Mouse (Mus musculus): ENCODE measurements at regions not wholly inside any gene's neighbourhood (a gene's known extent, or its start where the extent isn't known, plus 50 kb on each side); places are given as distances from the start of the nearest gene placed in this dataset.

DNA sequence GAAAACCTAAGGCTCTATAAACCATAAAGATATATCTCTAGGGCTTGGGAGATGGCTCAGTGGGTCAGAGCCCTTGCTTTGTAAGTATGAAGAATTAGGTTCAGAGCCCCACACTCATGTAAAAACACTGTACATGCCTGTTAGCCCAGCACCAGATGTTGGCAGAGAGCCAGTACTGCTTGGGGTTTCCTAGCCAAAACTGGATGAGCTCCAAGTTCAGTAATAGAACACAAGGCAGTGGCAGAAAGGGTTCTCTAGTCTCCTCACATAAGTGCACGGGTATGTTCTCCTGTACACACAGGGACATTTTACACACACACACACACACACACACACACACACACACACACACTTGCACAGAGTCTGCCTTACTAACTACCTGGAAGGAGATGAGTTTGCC, 95.1 kb upstream of the Serpine2 start:
- no peaks in the 10 kb centered on the region for H3K4me1 ChIP-seq
- no peak overlapping the region for H3K27ac ChIP-seq
- no peaks in the 10 kb centered on the region for H3K36me3 ChIP-seq (replicated peaks)
- DNase-seq (ENCODE audit: extremely low spot score, low spot score), result no peak
- no peaks in the 10 kb centered on the region for H3K9me3 ChIP-seq
- WGBS, result 95% methylated on average over 1 of the region's 1 CpGs
- H3K27me3 ChIP-seq (ENCODE audit: poor library complexity, severe bottlenecking), result no peaks in the 10 kb centered on the region
- H3K4me3 ChIP-seq, result no peak overlapping the region

DNA sequence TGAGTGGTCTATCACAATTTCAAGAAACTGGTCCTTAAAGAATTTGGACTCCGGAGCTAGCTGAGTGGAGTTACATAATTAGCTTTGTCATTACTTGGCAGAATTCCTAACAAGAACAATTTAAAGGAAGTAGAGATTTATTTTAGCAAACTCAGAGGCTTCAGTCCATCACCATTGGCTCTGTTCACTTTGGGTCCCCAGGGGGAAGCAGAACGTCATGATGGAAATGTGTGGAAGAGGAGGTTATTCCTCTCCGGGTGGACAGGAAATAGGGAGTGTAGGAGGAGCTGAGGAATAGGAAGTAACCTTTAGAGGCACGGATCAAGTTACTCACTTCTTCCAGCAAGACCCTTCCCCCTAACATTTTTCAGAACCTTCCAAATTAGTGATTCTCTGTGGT, 83.3 kb upstream of the Serpine2 start:
- Histone ChIP-seq H3K4me1 (no peaks in the 10 kb centered on the region), H3K36me3 (replicated peaks) (no peaks in the 10 kb centered on the region), H3K4me3 (no peak overlapping the region), H3K9me3 (peaks cover 2% of the 10 kb centered on the region; the same call in 1 of the 2 replicates), H3K27me3 (ENCODE audit: poor library complexity, severe bottlenecking) (no peaks in the 10 kb centered on the region), H3K27ac (no peak overlapping the region)
- DNase-seq (ENCODE audit: extremely low spot score, low spot score), result no peak
- 87% methylated on average over 4 of the region's 4 CpGs for WGBS

DNA sequence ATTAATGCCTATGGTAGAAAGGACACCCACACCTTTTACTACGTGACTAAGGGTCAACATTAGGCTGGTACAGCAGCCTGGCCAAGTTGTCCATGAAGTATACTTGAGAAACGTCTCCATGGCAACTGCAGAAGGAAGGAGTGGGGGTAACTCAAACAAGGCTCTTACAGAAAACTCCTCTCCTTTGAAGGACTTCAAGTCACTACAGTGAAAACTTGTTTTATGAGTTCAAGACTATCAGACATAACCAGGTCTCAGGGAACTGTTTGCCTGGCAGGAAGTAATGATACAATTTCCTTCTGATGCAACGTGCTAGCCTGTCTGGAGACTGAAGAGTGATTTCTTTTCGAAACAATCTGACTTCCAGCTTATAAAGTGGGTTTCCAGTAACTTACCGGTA, 71.5 kb upstream of the Serpine2 start:
- no peak overlapping the region for H3K27ac ChIP-seq
- no peaks in the 10 kb centered on the region for H3K27me3 ChIP-seq (ENCODE audit: poor library complexity, severe bottlenecking)
- no peaks in the 10 kb centered on the region for H3K9me3 ChIP-seq
- H3K4me3 ChIP-seq, result no peak overlapping the region
- 86% methylated on average over 5 of the region's 5 CpGs for WGBS
- H3K36me3 ChIP-seq (replicated peaks), result no peaks in the 10 kb centered on the region
- H3K4me1 ChIP-seq, result no peaks in the 10 kb centered on the region
- no peak for DNase-seq (ENCODE audit: extremely low spot score, low spot score)

DNA sequence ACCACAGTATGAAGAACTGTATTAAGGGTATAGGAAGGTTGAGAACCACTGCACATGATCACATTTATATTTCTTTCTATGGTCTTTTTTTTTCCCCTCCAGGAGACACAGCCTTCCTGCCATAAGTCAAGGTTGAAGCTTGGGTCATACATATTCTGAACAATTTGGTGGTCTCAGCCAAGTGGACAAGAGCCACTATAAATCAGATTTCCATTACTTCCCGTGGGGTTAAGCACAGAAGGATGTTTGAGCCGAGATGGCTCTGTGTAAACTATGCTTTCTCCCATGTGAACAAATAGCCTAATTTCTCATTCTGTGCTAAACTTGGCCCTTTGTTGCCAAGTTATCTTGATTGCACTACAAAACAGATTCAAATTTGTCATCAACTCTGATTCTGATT, 66.8 kb upstream of the Serpine2 start:
- H3K4me3 ChIP-seq, result no peak overlapping the region
- H3K27me3 ChIP-seq (ENCODE audit: poor library complexity, severe bottlenecking), result no peaks in the 10 kb centered on the region
- DNase-seq (ENCODE audit: extremely low spot score, low spot score), result no peak
- H3K27ac ChIP-seq, result no peak overlapping the region
- H3K4me1 ChIP-seq, result no peaks in the 10 kb centered on the region
- H3K9me3 ChIP-seq, result no peaks in the 10 kb centered on the region
- 84% methylated on average over 2 of the region's 2 CpGs for WGBS
- no peaks in the 10 kb centered on the region for H3K36me3 ChIP-seq (replicated peaks)

DNA sequence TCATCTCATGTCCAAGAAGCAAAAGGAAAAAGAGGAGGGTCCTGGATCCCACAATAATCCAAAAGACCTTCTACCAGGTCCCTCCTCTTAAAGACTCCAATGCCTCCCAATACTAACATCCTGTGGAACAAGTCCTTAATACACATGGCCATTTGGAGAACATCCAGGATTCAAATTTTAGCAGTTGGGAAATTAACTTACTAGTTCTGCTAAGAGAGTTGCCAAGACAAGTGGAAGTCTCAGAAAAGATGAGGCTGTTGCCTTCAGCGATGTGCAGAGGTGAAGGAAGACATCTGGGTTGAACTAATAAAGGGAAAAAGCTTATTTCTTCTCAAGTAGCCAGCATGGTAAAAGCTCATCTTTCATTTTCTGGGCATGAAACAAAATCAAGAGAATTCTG, 64.8 kb upstream of the Serpine2 start:
- DNase-seq (ENCODE audit: extremely low spot score, low spot score), result no peak
- WGBS, result 69% methylated on average over 1 of the region's 1 CpGs

DNA sequence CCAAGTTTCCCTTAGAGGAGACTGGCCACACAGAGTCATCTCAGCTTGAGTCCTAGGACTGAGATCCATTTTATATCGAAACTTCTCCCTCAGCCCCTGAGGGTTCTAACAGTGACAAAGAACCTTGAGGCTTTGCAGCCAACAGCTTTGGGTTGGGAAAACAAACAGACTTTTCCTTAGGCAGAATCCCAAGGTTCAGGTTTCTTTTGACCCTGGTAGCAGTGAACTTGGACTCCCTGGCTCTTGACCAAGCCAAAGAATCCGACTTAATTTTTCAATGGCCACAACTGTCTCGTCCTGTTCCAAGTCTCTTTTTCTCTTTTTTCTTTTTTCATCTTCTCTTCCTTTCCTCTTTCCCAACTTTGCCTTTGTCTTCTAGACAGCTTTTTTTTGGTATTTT, 60.9 kb upstream of the Serpine2 start:
- 86% methylated on average over 3 of the region's 3 CpGs for WGBS
- Histone ChIP-seq H3K36me3 (replicated peaks) (no peaks in the 10 kb centered on the region), H3K4me1 (no peaks in the 10 kb centered on the region), H3K4me3 (no peak overlapping the region), H3K9me3 (no peaks in the 10 kb centered on the region), H3K27me3 (ENCODE audit: poor library complexity, severe bottlenecking) (no peaks in the 10 kb centered on the region), H3K27ac (no peak overlapping the region)
- DNase-seq (ENCODE audit: extremely low spot score, low spot score), result no peak

More for the DNA sequence above, 64.8 kb upstream of the Serpine2 start:
- no peaks in the 10 kb centered on the region for H3K27me3 ChIP-seq (ENCODE audit: poor library complexity, severe bottlenecking)
- H3K36me3 ChIP-seq (replicated peaks), result no peaks in the 10 kb centered on the region
- no peak overlapping the region for H3K27ac ChIP-seq
- H3K4me3 ChIP-seq, result no peak overlapping the region
- H3K4me1 ChIP-seq, result no peaks in the 10 kb centered on the region
- H3K9me3 ChIP-seq, result no peaks in the 10 kb centered on the region

DNA sequence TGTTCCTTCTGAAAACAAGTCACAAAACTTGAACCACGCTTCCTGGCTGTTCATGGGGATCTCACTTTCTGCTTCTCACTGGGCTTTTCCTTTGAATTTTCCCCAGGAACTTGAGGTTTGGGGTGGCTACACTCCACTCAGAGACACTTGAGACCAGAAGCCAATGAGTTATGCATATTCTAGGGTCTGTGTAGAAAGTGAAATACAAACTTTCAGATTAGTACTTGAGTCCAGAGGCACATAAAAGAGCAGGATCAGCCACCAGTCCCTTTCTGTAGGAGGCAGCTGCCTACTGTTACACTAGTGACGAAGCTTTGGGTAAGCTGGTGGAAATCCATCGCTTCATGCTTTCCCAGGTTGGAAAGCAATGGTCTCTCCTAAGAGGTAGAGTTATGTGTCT, 60.4 kb upstream of the Serpine2 start:
- no peaks in the 10 kb centered on the region for H3K4me1 ChIP-seq
- no peaks in the 10 kb centered on the region for H3K9me3 ChIP-seq
- no peaks in the 10 kb centered on the region for H3K27me3 ChIP-seq (ENCODE audit: poor library complexity, severe bottlenecking)
- H3K4me3 ChIP-seq, result no peak overlapping the region
- H3K27ac ChIP-seq, result no peak overlapping the region
- H3K36me3 ChIP-seq (replicated peaks), result no peaks in the 10 kb centered on the region
- DNase-seq (ENCODE audit: extremely low spot score, low spot score), result no peak
- 83% methylated on average over 3 of the region's 3 CpGs for WGBS

DNA sequence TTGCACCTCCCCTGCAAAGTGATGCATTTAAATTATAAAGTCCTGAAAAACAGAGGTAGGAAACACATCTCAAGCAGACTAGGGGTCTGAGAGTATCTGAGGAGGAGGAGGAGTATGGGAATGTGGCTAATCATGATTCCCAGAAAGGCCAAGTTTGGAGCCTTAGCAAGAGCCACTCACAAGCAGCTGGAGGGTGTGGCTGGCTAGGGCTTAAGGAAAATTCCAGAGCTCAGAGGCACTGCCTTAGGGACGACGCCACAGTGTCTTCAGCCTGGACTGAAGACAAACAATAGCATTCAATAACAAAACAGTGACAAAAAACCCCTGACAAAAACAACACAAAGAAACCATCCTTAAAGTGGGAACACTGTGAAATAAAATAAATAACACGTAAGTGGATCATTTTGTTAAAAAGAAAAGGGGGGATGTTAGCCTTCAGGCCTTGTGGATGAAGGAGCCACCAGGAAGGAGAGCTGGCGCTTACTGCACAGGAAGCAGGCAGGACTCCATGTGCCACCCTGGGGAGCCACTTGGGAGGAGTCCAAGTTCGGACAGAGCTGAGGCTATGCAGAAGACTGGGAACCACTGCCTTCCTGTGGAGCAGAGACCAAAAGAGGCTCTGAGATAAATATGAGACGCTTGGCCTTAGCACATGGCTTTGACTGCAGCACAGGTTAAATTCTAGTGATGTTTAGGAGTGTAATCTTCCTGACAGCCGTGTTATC, 56.6 kb upstream of the Serpine2 start:
- no peak for DNase-seq (ENCODE audit: extremely low spot score, low spot score)
- WGBS, result 79% methylated on average over 7 of the region's 7 CpGs

More for the DNA sequence above, 56.6 kb upstream of the Serpine2 start:
- Histone ChIP-seq H3K9me3 (no peaks in the 10 kb centered on the region), H3K4me3 (no peak overlapping the region), H3K4me1 (no peaks in the 10 kb centered on the region), H3K27me3 (ENCODE audit: poor library complexity, severe bottlenecking) (no peaks in the 10 kb centered on the region), H3K36me3 (replicated peaks) (no peaks in the 10 kb centered on the region), H3K27ac (no peak overlapping the region)
